Mouse (Mus musculus): Measurements from ENCODE around the gene Crym. TPM values are rescaled to one million over a fixed set of nuclear protein-coding genes. Genes with fewer than 3 reads are reported as not detected.

Gene Crym
- polyA plus RNA-seq (2015; fragmentation: Nextera tagmentation; extraction: Ambion mirVana), result 1.7 and 2.8 TPM in 2 replicates

- H3K27ac ChIP-seq, result no peak within 1 kb of the TSS
- no peak within 1 kb of the TSS for H3K9ac ChIP-seq
- H3K4me3 ChIP-seq, result peak within 1 kb of the TSS; percentile 27
- H3K4me1 ChIP-seq (replicated peaks), result peaks cover 11% of the 10 kb centered on the region
- 3% methylated on average over 26 of the region's 26 CpGs for WGBS
- peaks cover 42% of the 10 kb centered on the region for H3K27me3 ChIP-seq
- H3K4me2 ChIP-seq, result peak within 1 kb of the TSS; percentile 54
- H3K9me3 ChIP-seq (replicated peaks), result no peaks in the 10 kb centered on the region
- no peak for ATAC-seq (replicated peaks; ENCODE audit: insufficient number of reproducible peaks, insufficient read depth, low FRiP score, low read depth)
- H3K36me3 ChIP-seq, result no peaks in the 10 kb centered on the region
These were observed at the start of gene Crym for GRCm38 (mm10) chr7:120201771-120202170. TSS of gene Crym (minus strand) at chr7:120202111.

- no peak for ATAC-seq (replicated peaks; ENCODE audit: insufficient number of reproducible peaks, insufficient read depth, low FRiP score, low read depth)
These were observed 39.2 kb upstream of the Crym start for GRCm38 (mm10) chr7:120241092-120241491.

GRCm38 (mm10) chr7:120228541-120228940 lies 26.6 kb upstream of the Crym start:
- Histone ChIP-seq H3K9ac (no peak overlapping the region), H3K27ac (no peak overlapping the region), H3K4me1 (replicated peaks) (no peaks in the 10 kb centered on the region), H3K4me2 (no peak overlapping the region), H3K4me3 (no peak overlapping the region), H3K36me3 (no peaks in the 10 kb centered on the region), H3K9me3 (replicated peaks) (no peaks in the 10 kb centered on the region), H3K27me3 (no peaks in the 10 kb centered on the region)
- ATAC-seq (replicated peaks; ENCODE audit: insufficient number of reproducible peaks, insufficient read depth, low FRiP score, low read depth), result no peak

More at GRCm38 (mm10) chr7:120241092-120241491, 39.2 kb upstream of the Crym start:
- no peaks in the 10 kb centered on the region for H3K36me3 ChIP-seq
- no peak overlapping the region for H3K27ac ChIP-seq
- H3K9me3 ChIP-seq (replicated peaks), result no peaks in the 10 kb centered on the region
- H3K27me3 ChIP-seq, result no peaks in the 10 kb centered on the region
- no peaks in the 10 kb centered on the region for H3K4me1 ChIP-seq (replicated peaks)
- H3K4me2 ChIP-seq, result no peak overlapping the region
- no peak overlapping the region for H3K4me3 ChIP-seq
- no peak overlapping the region for H3K9ac ChIP-seq

GRCm38 (mm10) chr7:120205989-120206388 lies 4.1 kb upstream of the Crym start:
- ATAC-seq (replicated peaks; ENCODE audit: insufficient number of reproducible peaks, insufficient read depth, low FRiP score, low read depth), result no peak
- H3K9ac ChIP-seq, result no peak overlapping the region
- no peak overlapping the region for H3K4me3 ChIP-seq
- peaks cover 22% of the 10 kb centered on the region for H3K27me3 ChIP-seq
- H3K36me3 ChIP-seq, result no peaks in the 10 kb centered on the region
- H3K4me1 ChIP-seq (replicated peaks), result peaks cover 11% of the 10 kb centered on the region
- WGBS, result 30% methylated on average over 9 of the region's 9 CpGs
- H3K9me3 ChIP-seq (replicated peaks), result no peaks in the 10 kb centered on the region
- no peak overlapping the region for H3K27ac ChIP-seq
- no peak overlapping the region for H3K4me2 ChIP-seq

DNA sequence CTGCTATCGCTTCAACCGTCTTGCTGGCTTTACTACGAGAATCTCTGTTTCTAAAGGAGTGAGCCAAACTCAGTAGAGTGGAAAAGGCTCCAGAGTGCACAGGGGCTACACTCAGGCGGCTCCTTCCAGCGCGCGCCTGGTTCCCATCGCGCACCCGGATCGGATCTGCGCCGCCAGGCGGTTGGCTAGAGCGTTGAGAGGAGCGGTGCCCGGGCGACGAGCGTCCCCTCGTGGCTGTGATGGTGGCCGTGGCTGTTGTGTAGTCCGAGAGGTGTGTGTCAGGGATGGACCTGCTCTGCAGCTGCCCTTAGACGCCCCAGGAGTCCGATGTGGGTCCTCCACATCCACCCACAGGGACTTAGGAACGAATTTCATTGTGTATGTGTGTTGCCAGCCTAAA lies 1.9 kb upstream of the Crym start, which contains the start of gene Abca14:
Gene Abca14, plus strand, starts transcription at position 173 of the 400 bp plus-strand sequence.
- H3K4me3 ChIP-seq, result no peak within 1 kb of the TSS
- H3K36me3 ChIP-seq, result no peaks in the 10 kb centered on the region
- H3K9me3 ChIP-seq (replicated peaks), result no peaks in the 10 kb centered on the region
- no peak within 1 kb of the TSS for H3K9ac ChIP-seq
- peaks cover 11% of the 10 kb centered on the region for H3K4me1 ChIP-seq (replicated peaks)
- peaks cover 42% of the 10 kb centered on the region for H3K27me3 ChIP-seq
- peak within 1 kb of the TSS; percentile 31; the same call in 1 of the 2 replicates for H3K4me2 ChIP-seq
- WGBS, result 4% methylated on average over 26 of the region's 26 CpGs
- peak; percentile 52 for ATAC-seq (replicated peaks; ENCODE audit: insufficient number of reproducible peaks, insufficient read depth, low FRiP score, low read depth)
- no peak within 1 kb of the TSS for H3K27ac ChIP-seq

- ATAC-seq (replicated peaks; ENCODE audit: insufficient number of reproducible peaks, insufficient read depth, low FRiP score, low read depth), result no peak
- peak overlapping the region; percentile 54 for H3K4me2 ChIP-seq
- H3K4me3 ChIP-seq, result peak overlapping the region; percentile 27
- H3K9ac ChIP-seq, result no peak overlapping the region
- no peaks in the 10 kb centered on the region for H3K36me3 ChIP-seq
- no peak overlapping the region for H3K27ac ChIP-seq
- WGBS, result 5% methylated on average over 14 of the region's 14 CpGs
- H3K9me3 ChIP-seq (replicated peaks), result no peaks in the 10 kb centered on the region
- H3K4me1 ChIP-seq (replicated peaks), result peaks cover 10% of the 10 kb centered on the region
- H3K27me3 ChIP-seq, result peaks cover 42% of the 10 kb centered on the region
These were observed 623 bp downstream of the Crym start for GRCm38 (mm10) chr7:120201231-120201744.

GRCm38 (mm10) chr7:120195207-120195606 lies 6.7 kb downstream of the Crym start:
- Histone ChIP-seq H3K4me1 (replicated peaks) (peaks cover 3% of the 10 kb centered on the region), H3K36me3 (no peaks in the 10 kb centered on the region), H3K9ac (no peak overlapping the region), H3K4me2 (no peak overlapping the region), H3K27me3 (peaks cover 12% of the 10 kb centered on the region), H3K27ac (no peak overlapping the region), H3K4me3 (no peak overlapping the region), H3K9me3 (replicated peaks) (no peaks in the 10 kb centered on the region)
- ATAC-seq (replicated peaks; ENCODE audit: insufficient number of reproducible peaks, insufficient read depth, low FRiP score, low read depth), result no peak
- 78% methylated on average over 4 of the region's 4 CpGs for WGBS

DNA sequence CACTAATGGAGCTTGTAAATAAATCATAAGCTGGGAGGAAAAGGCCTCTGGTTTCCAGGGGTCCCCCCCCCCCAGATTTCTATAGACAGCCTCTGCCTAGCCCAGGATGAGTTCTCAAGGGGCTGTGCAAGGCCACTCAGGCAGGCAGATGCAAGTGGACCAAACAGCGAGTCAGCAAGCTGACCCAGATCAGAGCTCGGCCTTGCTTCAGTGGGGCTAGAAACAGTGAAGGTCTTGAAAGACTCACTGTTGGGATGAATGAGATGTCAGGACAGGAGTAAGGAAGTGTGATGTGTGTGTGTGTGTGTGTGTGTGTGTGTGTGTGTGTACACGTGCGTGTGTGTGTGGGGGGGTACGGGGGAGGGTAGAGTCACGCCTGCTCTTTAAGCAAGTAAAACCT lies 9.1 kb downstream of the Crym start:
- H3K4me2 ChIP-seq, result no peak overlapping the region
- no peaks in the 10 kb centered on the region for H3K36me3 ChIP-seq
- peaks cover 7% of the 10 kb centered on the region for H3K4me1 ChIP-seq (replicated peaks)
- no peaks in the 10 kb centered on the region for H3K9me3 ChIP-seq (replicated peaks)
- ATAC-seq (replicated peaks; ENCODE audit: insufficient number of reproducible peaks, insufficient read depth, low FRiP score, low read depth), result no peak
- H3K27ac ChIP-seq, result no peak overlapping the region
- H3K4me3 ChIP-seq, result no peak overlapping the region
- no peak overlapping the region for H3K9ac ChIP-seq
- no peaks in the 10 kb centered on the region for H3K27me3 ChIP-seq
- 78% methylated on average over 6 of the region's 6 CpGs for WGBS

DNA sequence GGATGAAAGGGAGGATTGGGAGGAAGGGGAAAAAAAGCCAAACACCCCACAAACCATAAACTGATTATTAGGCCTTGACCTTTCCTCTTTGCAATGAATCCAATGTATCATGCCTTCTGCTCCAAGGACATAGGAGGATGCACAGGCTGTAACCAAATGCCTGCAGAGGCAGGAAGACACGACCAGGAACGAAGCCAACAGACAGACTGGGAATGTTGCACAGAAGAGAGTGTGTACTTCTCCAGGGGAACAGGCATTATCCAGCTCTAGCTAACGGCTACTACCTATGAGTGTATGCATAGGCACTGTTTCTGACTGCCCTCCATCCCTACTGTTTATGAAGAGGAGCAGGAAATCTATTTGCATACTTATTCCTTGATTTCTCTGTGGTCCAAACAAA lies 9.7 kb downstream of the Crym start:
- Histone ChIP-seq H3K9me3 (replicated peaks) (no peaks in the 10 kb centered on the region), H3K9ac (no peak overlapping the region), H3K27ac (no peak overlapping the region), H3K4me1 (replicated peaks) (peaks cover 7% of the 10 kb centered on the region), H3K36me3 (no peaks in the 10 kb centered on the region), H3K4me2 (no peak overlapping the region), H3K27me3 (no peaks in the 10 kb centered on the region), H3K4me3 (no peak overlapping the region)
- WGBS, result 40% methylated on average over 3 of the region's 3 CpGs
- no peak for ATAC-seq (replicated peaks; ENCODE audit: insufficient number of reproducible peaks, insufficient read depth, low FRiP score, low read depth)

- peaks cover 7% of the 10 kb centered on the region for H3K4me1 ChIP-seq (replicated peaks)
- H3K4me2 ChIP-seq, result no peak overlapping the region
- peak; percentile 76 for ATAC-seq (replicated peaks; ENCODE audit: insufficient number of reproducible peaks, insufficient read depth, low FRiP score, low read depth)
- H3K27me3 ChIP-seq, result no peaks in the 10 kb centered on the region
- no peaks in the 10 kb centered on the region for H3K9me3 ChIP-seq (replicated peaks)
- 13% methylated on average over 8 of the region's 8 CpGs for WGBS
- no peak overlapping the region for H3K9ac ChIP-seq
- H3K27ac ChIP-seq, result peak overlapping the region; percentile 26
- no peaks in the 10 kb centered on the region for H3K36me3 ChIP-seq
- no peak overlapping the region for H3K4me3 ChIP-seq
These were observed 11.7 kb downstream of the Crym start for GRCm38 (mm10) chr7:120190150-120190665.

- H3K4me1 ChIP-seq (replicated peaks), result peaks cover 7% of the 10 kb centered on the region
- no peaks in the 10 kb centered on the region for H3K9me3 ChIP-seq (replicated peaks)
- 54% methylated on average over 8 of the region's 8 CpGs for WGBS
- H3K9ac ChIP-seq, result no peak overlapping the region
- no peaks in the 10 kb centered on the region for H3K27me3 ChIP-seq
- H3K4me3 ChIP-seq, result no peak overlapping the region
- H3K4me2 ChIP-seq, result no peak overlapping the region
- H3K27ac ChIP-seq, result peak overlapping the region; percentile 26; the same call in 1 of the 2 replicates
- no peak for ATAC-seq (replicated peaks; ENCODE audit: insufficient number of reproducible peaks, insufficient read depth, low FRiP score, low read depth)
- no peaks in the 10 kb centered on the region for H3K36me3 ChIP-seq
These were observed 12.4 kb downstream of the Crym start for GRCm38 (mm10) chr7:120189369-120190149.

Data from heart, embryonic 15.5 days (tissue).